Mouse (Mus musculus) cerebellum, adult 11 months (tissue): Measurements from ENCODE around the gene Erbin.

Experiments used
- DNase-seq: peaks from one replicate; pipeline ENCODE4 v3.0.0; 2022

Gene Erbin

DNA sequence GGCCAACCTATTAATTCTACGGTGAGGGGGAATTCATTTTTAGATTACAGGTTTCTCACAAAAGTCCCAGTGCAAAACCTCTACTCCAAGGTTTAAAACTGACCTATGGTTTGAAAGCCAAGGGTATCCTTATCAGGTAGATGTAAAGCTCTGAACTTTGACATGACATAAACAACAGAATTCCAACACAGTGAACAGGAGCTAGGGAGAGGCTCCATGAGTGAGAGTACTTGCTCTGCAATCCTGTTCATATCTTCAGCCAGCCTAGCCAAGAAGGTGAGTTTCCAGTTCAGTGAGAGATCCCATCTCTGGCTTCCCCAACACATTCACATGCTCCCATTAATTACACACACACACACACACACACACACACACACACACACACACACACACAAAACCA, 9.7 kb downstream of the Erbin start:
- no peak for DNase-seq

DNA sequence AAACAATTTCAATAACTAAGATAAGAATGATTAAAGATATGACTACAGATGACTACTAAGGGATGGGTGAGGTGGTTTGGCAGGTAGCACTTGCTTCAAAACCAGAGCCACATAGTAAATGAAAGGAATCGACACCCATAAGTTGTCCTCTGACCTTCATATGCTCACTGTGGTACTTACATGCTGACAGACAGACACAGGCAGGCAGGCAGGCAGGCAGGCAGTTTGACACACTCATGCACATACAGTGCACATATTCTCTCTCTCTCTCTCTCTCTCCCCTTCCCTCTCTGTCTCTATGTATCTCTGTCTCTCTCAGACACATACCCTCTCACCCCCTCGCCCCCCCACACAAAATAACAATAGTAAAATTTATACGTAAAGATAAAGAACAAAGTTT, 10.4 kb downstream of the Erbin start:
- DNase-seq = no peak

DNA sequence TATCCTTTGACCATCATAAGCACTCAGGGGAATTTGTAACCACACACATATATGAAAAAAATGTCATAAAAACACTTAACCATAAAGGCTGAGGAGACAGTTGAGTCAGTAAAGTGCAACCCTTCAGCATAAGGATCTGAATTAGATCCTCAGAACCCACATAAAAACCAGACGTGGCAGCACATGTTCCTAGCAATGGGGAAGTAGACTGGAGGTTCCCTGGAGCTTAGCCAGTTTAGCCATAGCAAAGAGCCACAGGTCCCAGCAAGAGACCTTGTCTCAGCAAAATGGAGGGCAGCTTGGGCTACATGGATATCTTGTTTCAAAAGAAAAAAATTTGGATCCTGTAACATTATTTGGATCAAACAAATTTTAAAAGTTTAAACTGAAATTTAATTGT, 20.3 kb downstream of the Erbin start:
- DNase-seq = no peak

DNA sequence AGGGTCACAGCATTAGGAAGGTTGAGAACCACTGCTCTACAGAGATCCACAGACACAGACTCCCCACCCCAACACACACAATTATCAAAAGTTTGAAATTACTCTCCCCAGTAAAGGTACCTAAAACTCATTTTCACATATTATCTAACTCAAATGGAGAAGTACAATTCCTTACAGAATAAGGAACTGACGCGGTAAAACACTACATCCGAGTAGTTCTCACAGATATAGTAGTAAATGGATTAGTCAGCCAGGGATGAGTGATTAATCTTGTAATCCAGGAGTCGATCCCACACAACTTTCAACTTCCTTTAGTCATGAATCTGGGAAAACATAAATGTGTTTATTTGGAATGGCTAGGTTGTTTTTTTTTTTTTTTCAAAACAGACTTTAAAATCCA, 22.7 kb downstream of the Erbin start:
- no peak for DNase-seq

DNA sequence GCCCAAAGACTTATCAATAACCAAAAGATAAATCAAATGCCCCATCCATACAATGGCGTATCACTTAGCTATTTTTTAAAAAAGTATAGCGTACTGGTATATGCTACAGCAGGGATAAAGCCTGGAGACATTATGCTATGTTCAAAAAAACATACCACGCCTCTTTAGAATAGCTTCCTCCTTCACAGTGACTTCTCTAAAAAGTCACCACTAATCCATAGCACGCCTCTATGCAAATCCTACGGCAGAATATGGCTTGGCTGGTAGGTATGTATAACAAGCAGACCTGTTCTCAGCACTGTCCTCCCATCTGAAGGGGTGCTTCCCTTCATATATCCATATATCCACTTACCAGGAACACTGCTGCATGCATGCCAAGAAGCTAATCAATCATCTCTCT, 27.2 kb downstream of the Erbin start:
- no peak for DNase-seq

DNA sequence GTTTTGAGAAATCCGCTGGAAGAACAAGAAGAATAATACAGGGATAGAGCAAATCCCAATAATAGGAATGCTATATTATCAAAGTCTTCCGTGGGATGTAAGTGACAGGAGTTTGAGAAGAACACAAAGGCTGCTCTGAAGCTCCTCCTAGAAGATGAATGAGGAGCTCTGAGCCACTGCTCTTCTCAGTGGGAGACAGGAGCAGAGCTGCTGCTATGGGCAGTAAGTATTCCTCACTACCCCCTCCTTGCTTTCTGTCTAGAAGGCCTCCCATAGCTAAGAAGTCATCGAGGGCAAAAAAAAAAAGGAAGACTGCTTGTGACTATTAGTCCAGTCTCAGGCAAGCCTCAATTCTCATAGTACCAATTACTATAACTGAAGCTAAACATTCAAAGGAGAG, 30.3 kb downstream of the Erbin start:
- DNase-seq = no peak

DNA sequence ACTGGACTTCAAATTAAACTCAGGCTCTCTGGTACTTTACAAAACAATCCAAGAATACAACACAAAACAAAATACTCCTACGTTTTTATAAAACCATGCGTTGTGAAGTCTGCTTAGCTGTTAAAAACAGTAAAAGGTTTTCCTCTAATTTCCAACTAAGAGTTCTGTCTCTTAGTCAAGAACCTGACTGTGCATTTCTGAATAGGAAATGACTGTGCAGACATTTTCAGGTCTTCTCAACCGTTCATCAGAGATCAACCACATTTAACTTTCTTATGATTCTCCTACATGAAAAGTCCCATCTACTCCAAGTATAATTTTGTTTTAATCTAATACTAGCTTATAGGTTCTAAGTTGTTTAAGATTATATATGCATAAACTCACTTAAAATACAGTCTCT, 33.8 kb downstream of the Erbin start:
- DNase-seq = no peak

DNA sequence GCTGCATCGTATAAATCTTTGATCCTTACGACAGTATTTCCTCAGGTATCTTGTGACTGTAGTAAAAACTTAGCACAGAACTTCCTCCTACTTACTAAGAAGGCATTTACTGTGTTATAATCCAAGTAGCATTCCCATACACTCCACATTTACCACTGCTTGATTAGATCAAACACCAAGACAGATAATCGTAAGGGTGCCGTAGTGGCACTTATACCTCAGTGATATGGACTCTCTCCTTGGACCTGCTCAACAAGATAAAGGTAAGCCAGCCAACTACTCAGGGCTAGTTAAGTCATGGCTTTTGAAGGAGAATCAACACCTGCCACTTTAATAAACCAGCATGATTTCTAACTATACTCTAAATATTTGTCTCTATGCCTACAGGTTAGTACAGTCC, 39.1 kb downstream of the Erbin start:
- no peak for DNase-seq

DNA sequence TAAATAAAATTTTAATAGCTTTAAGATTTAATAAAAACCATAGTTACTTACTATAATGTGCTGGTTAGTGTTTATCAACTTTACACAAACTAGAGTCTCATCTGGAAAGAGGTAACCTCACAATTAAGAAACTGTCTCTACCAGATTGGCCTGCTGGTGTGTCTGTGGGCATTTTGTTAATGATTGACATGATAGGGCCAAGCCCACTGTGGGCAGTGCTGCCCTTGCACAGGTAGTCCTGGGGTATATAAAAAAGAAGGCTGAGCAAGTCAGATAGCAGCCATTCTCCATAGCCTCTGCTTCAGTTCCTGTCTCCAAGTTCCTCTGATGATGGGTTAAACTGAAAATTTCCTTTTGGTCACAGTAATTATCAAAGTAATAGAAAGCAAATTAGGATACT, 43.6 kb downstream of the Erbin start:
- no peak for DNase-seq

DNA sequence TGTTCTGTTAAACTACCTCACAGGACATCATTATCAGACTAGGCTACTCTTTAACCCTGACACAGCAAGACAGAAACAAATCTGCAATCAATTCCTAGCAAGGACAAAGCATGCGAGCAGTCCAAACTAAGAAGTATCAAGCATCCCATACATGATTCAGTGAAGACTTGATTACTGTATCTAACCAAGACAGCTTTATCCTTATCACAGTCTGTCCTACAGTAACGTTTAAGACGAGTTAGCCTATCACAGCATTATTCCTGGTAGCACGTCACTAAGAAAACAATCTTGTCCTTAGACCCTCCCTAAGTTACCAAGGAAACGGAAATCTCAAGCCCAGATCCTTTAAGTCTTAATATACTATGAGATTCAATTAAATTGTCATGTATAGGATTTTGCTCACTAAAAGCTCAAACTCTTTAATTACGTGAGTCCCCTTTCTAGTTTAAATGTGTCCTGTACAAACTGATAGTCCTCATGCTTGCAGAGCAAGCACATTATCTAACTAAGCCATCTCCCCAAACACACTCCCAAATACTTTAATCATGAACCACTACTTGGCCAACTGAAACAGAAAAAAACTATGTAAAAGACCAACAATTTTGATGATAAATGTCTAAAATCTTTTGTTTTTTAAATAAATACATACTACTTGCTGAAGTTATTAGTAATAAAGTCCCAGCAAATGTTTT, 44.3 kb downstream of the Erbin start:
- DNase-seq = no peak

DNA sequence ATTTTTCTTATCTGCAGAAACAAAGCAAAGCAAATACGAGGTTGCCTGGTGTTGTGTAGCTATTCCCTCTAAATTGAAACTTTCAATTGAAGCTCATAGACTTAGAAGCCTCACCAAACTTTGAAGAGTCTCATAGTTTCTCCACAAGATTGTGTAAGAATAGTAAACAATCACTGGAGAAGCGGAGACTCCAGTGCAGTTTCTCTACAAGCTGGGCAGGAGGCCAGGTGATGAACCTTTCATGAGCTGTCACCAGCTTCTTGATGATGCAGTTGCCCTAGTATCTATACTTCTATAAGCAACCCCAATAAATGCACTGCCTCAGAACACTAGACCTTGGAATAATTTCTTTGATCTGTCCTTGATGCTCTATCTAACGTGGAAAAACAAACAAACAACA, 49.5 kb downstream of the Erbin start:
- DNase-seq = no peak

DNA sequence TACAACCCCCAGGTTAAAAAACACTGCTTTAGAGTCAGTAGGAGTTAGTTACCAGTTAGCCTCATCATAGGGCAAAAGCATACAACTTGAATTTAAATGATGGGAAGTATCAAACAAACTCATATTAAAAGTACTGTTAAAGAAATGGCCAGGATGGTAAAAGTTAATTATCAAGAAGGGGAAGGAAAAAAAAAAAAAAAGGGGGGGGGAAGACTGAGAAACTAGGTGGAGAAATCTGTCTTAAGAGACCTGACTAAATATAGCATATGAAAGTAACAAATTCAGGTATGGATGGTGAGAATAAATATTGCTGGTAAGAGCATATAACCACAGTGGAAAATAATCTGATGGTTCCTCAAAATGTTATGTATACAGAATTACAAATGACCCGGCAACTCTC, 50.2 kb downstream of the Erbin start:
- no peak for DNase-seq

DNA sequence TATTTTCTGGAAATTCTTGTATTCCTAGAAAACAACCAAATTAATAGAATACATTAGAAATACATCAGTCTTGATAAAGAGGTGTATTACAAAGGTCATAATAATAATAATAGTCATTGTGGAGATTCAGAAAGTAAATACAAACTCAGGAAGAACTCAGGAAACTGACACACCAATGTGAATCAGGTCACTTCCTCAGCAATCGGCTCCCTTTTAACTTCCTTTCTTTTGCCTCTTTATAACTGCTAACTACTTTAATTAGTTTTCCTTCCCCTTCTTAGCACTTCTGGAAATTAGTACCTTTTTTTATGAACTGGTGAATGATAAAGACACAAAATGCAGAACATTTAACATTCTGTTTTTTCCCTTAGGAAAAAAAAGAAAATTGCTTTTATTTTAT, 51.4 kb downstream of the Erbin start:
- DNase-seq = no peak

DNA sequence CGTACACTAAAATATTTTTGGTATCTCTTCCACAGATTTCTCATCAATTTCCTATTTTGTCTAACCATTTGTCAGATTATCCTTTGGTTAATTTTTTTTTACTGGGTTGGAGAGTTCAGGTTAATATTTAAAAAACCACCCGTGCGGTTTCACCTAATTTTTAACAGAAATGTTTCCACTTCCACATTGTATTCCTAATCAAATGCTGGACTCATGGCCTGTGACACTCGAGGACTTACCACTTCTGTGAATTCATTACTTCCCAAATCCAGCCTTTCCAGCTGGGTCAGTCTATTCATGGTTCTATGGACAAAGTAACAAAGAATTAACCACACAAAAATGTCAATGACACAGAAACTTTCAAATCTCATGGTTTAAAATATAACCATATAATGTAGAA, 58.3 kb downstream of the Erbin start:
- no peak for DNase-seq

DNA sequence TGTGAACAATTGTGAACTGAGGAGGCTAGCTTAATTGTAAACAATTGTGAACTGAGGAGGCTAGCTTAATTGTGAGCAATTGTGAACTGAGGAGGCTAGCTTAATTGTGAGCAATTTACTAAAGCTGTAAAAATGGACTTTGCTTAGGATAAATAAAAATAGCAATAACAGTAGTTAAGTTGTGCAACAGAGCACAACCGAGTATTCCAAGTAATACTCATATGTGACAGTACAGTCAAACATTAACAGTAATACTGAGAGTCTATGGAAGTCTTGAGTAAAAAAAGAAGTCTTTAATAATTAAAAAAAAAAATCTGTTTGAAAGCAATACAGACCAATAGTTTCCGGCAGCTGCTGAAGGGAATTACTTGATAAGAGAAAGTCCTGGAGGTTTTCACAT, 61.3 kb downstream of the Erbin start:
- DNase-seq = no peak

DNA sequence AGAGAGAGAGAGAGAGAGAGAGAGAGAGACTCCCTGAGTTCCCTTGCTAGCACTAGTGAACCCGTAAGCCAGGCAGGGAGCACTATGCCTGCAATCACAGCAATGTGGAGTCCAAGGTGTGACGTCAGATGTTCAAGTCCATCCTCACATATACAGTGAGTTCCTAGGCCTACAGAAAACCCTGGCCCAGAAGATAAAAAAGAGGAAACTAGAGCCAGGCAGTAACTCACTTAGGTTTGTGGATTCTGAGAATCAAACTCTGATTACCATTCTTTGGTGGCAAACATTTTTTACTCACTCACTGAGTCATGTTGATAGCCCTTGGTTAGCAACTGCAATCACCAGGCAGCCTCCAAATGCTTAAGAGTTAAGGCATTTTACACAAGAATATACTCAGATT, 72.7 kb downstream of the Erbin start:
- DNase-seq = no peak

DNA sequence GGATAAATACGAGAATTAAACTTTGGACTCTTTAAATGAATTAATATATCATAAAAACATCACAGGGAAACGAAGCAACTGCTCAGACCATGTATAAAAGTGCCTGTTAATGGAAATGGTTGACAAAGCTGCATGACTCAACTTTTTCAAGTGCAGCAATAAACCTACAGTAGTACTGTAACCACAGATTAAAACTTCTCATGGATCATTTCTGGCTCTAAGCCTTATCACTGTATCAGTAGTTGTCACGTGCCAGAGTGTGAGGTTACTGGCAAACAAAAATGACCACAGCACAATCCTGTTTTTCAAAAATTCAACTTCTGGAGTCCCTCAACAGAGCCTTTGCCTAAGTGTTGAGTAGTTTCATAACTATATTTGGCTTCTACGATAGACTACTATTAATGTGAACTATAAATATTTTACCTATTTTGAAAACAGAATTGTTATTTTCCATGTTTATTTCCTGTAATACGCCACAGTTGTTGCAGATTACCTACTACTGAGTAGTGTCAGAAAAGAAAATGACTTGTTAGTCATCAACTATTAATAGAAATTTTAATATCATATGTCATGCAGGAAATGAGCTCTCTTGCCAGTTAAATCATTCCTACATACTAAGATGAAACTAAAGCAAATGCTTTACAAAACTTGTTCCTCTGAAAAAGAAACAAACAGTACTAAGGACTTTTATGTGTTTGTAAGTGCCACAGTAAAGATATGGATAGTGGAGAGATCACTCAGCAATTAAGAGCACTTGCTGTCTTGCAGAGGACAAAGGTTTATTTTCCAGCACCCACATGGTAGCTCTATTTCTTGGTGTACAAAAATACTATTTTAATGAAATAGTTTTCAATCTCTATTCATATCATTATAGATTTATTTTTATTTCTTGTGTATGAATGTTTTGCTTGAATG, 78.8 kb downstream of the Erbin start:
- DNase-seq = no peak

DNA sequence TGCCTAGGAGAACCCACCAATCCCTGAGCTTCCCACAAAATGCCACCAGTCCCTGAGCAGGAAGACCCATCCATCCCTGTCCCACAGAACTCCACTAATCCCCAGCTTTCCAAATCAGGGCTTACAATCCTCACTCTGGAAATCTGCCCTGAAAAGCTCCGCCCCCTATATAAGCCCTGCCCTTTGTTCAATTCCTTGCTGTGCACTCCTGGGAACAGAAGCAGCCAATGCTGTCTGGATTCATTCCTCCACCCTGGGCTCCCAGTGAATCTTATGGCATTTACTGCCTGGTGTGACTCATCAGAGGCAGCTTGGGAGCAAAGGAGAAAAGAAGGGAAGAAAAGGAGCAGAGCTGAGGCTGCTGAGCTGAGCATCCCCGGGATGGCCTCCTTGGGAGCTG, 81.7 kb downstream of the Erbin start:
- DNase-seq = no peak

DNA sequence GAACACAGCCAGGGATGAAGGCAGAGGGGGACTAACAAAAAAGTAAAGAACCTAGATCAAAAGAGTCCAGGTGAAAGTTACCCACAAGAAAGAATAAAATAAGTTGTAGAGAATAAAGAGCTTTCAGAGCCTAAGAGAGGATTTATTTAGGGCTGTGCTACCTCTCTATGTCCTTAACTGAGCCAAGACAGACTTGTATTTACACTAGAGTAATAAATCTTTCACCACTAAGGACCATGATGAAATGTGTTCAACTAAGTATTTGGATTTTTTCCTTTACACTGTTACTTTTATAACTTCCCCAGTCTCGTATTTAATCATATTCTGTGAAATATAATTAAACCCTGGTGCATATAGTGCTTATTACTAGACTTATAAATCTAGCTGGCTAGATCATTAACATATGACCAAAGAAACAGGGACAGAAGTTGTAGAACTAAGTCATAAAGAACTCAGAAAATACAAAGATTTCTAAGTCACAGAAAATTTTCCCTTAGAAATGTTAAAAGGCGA, 90.6 kb downstream of the Erbin start:
- DNase-seq = no peak

DNA sequence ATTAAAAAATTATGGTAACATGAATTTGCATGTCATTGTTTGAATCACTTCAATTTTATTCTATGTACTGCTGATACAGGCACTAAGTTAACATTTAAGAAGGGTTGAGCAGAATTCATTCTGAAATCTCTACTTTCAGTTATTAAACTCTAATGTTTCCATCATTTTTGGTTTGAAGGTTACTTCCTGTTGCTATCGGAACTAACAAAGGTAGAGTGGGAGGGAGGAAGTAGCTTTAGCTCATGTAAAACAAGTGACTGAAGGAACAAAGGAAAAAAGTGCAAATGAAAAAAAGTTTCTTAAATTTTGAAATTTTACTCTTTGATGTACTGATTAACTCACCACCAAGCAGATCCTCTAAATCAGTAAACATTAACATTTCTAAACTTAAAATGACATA, 98.0 kb downstream of the Erbin start:
- DNase-seq = no peak

DNA sequence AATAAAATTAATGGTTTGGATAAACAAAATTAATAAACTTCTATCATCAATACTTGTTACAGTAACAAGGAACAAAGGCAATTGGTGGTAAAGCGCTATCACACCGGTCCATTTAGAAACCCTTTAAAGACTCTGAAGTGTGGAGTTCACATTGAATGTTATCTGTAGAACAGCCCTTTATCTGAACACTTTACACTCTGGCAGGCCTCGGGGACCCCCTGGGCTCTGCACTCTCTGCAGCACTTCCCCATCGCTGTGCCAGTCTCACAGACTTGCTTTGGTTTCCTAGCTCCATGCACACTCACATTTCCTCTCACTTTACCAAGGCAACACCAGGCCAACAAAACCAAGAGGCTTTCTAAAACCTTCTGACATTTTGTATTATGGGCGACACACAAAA, 100.9 kb downstream of the Erbin start:
- no peak for DNase-seq

DNA sequence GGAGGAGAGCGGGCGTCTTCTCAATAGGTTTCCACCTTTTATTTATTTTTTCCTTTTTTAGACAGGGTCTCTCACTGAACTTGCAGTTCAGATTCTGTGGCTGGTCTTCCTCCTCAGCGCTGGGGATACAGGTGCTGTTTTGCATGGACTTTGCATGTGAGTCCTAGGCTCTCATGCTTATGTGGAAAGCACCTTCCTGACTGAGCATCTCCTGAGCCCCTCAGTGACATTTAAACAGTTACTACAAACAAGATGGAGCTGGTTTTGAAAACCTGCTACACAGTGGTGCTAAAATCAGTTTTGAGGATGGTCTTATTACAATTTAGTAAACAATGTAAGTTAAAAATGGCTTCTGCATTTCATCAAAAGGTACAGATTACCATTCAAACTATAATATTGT, 102.4 kb downstream of the Erbin start:
- no peak for DNase-seq

DNA sequence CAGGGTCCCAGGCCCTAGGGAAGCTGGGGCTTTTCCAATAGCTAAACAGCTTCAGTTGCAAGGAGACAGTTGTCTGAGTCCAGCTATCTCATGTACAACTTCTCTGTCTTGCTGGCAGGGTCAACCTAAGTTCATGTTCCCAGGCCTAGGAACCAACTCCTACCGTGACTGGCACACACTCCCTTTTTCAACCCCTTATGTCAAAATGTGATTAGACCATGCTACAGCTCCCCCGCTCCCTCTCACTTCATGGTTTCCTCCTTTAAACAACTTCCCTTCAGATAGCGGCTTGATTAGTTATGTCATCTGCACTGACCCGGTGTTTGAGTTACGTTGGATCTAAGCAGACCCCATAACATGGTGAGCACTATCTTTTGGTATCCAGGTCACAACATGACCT, 112.8 kb downstream of the Erbin start:
- DNase-seq = no peak

DNA sequence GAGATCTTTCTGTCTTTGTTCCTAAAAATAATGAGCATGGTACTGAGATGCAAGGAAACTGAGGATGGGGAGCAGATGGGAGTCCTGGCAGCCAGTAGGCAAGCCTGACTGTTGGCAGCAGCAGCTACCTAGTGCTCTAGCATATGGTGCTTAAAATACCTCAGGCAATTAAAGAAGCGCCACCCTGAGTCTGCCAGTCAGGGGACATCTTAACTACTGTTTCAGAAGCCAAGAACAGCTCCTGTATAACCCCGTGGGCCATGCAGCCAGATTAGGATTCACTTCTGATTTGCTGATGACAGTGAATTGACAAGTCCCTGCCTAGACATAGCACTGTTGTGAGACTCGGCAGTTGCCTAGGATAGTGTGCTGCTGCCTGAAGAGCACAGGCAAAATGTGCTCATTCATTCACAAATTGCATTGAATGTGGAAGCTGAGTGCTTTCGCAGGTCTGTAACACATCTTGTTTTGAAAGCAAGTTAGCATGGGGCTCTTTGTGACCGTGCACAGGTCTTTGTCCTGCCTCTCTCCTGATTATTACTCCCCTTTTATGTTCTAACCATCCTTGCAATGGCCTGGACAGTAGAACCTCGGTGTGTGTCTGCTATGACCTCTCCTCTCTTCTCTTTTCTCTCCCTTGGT, 114.0 kb downstream of the Erbin start:
- peak; percentile 57 for DNase-seq
